Mouse (Mus musculus) midbrain, embryonic 13.5 days (tissue): ENCODE results near the gene Dnm1. TPM values are rescaled to one million over a fixed set of nuclear protein-coding genes. Genes with fewer than 3 reads are reported as not detected.

Experiments
- ATAC-seq: fragments of 200-750 bp; cut with Nextera tagmentation; 2 replicates; pipeline ENCODE4 v1.8.0; 2017; ENCODE audit warnings: mild to moderate bottlenecking, moderate TSS enrichment, moderate library complexity
- H3K27ac ChIP-seq: fragments of 300-500 bp; sonication (generic); 2 replicates; pipeline ENCODE4 v1.5.1; 2015; ENCODE audit warnings: inconsistent platforms, mild to moderate bottlenecking, moderate library complexity
- H3K27me3 ChIP-seq: fragments of 300-500 bp; sonication (generic); 2 replicates; pipeline ENCODE4 v1.6.1; 2015; ENCODE audit warnings: mild to moderate bottlenecking, inconsistent platforms
- H3K36me3 ChIP-seq: fragments of 300-500 bp; sonication (generic); 2 replicates; pipeline ENCODE4 v1.6.1; 2015; ENCODE audit warnings: mild to moderate bottlenecking, inconsistent platforms
- H3K4me1 ChIP-seq: fragments of 300-500 bp; sonication (generic); replicated peaks from 2 replicates; pipeline ENCODE4 v1.6.1; 2015; ENCODE audit warnings: inconsistent platforms
- H3K4me2 ChIP-seq: fragments of 300-500 bp; sonication (generic); replicated peaks from 2 replicates; pipeline ENCODE4 v1.6.1; 2015; ENCODE audit warnings: moderate library complexity, mild to moderate bottlenecking, inconsistent platforms
- H3K4me3 ChIP-seq: fragments of 300-500 bp; sonication (generic); replicated peaks from 2 replicates; pipeline ENCODE4 v1.5.1; 2015; ENCODE audit warnings: mild to moderate bottlenecking, inconsistent platforms
- H3K9ac ChIP-seq: fragments of 300-500 bp; sonication (generic); replicated peaks from 2 replicates; pipeline ENCODE4 v1.6.1; 2015; ENCODE audit warnings: mild to moderate bottlenecking, inconsistent platforms
- H3K9me3 ChIP-seq: fragments of 300-500 bp; sonication (generic); 2 replicates; pipeline ENCODE4 v1.6.1; 2016; ENCODE audit warnings: mild to moderate bottlenecking, inconsistent platforms
- WGBS: fragments of 180-500 bp; shearing (Covaris S2); methylation state at CpG from one replicate; pipeline ENCODE4 v1.1.7; 2015; 5-methylcytosine and 5-hydroxymethylcytosine counted together
- polyA plus RNA-seq: library from polyadenylated mRNA; unstranded; fragments of >200 nt; fragmentation: Nextera tagmentation; extraction: Ambion mirVana; gene quantifications from 2 replicates; pipeline ENCODE4 v1.2.1, GENCODE M21; 2015

Gene Dnm1
- polyA plus RNA-seq, 1 experiment from 2014 or later: 41.2 TPM

- H3K4me2 ChIP-seq: no peak overlapping the region
- no peak overlapping the region for H3K27ac ChIP-seq
- 0 out of 2 replicates have a peak overlapping the region, but pooled peaks have one; percentile 28 for H3K9ac ChIP-seq
- H3K4me1 ChIP-seq: no peaks in the 10 kb centered on the region
- no peak for ATAC-seq
- 38% methylated on average over 13 of the region's 13 CpGs for WGBS
- H3K36me3 ChIP-seq: peaks cover 22% of the 10 kb centered on the region
- H3K4me3 ChIP-seq: no peak overlapping the region
- H3K9me3 ChIP-seq: no peaks in the 10 kb centered on the region
- no peaks in the 10 kb centered on the region for H3K27me3 ChIP-seq
Measured at GRCm38 (mm10) chr2:32328911-32329460, 24.2 kb downstream of the Dnm1 start.

- H3K9me3 ChIP-seq: no peaks in the 10 kb centered on the region
- H3K4me1 ChIP-seq: peaks cover 15% of the 10 kb centered on the region
- no peak for ATAC-seq
- H3K27me3 ChIP-seq: no peaks in the 10 kb centered on the region
- no peak overlapping the region for H3K4me3 ChIP-seq
- H3K9ac ChIP-seq: no peak overlapping the region
- WGBS: 84% methylated on average over 4 of the region's 4 CpGs
- H3K36me3 ChIP-seq: peaks cover 6% of the 10 kb centered on the region
- H3K27ac ChIP-seq: no peak overlapping the region
- H3K4me2 ChIP-seq: no peak overlapping the region
Measured at GRCm38 (mm10) chr2:32327200-32327599, 25.9 kb downstream of the Dnm1 start.

GRCm38 (mm10) chr2:32325342-32325741 is 27.8 kb downstream of the Dnm1 start:
- Histone ChIP-seq H3K4me1 (peaks cover 22% of the 10 kb centered on the region), H3K27me3 (no peaks in the 10 kb centered on the region), H3K4me2 (no peak overlapping the region), H3K36me3 (peaks cover 5% of the 10 kb centered on the region; the same call in 1 of the 2 replicates), H3K4me3 (no peak overlapping the region), H3K9me3 (no peaks in the 10 kb centered on the region), H3K9ac (no peak overlapping the region), H3K27ac (no peak overlapping the region)
- WGBS: 83% methylated on average over 7 of the region's 7 CpGs
- ATAC-seq: no peak

GRCm38 (mm10) chr2:32324322-32324721 is 28.8 kb downstream of the Dnm1 start:
- no peak overlapping the region for H3K27ac ChIP-seq

GRCm38 (mm10) chr2:32322754-32323741 is 30.1 kb downstream of the Dnm1 start:
- Histone ChIP-seq H3K27ac (peak overlapping the region; percentile 93), H3K9me3 (no peaks in the 10 kb centered on the region), H3K9ac (no peak overlapping the region; the same call in 1 of the 2 replicates), H3K27me3 (peaks cover 6% of the 10 kb centered on the region; the same call in 1 of the 2 replicates), H3K36me3 (peaks cover 12% of the 10 kb centered on the region), H3K4me3 (no peak overlapping the region), H3K4me1 (peaks cover 37% of the 10 kb centered on the region), H3K4me2 (peak overlapping the region; percentile 40)
- peak; percentile 79 for ATAC-seq
- 41% methylated on average over 7 of the region's 7 CpGs for WGBS

More at GRCm38 (mm10) chr2:32324322-32324721, 28.8 kb downstream of the Dnm1 start:
- H3K4me2 ChIP-seq: no peak overlapping the region
- H3K9ac ChIP-seq: no peak overlapping the region
- H3K9me3 ChIP-seq: no peaks in the 10 kb centered on the region
- H3K36me3 ChIP-seq: peaks cover 12% of the 10 kb centered on the region
- WGBS: 59% methylated on average over 4 of the region's 4 CpGs
- peaks cover 26% of the 10 kb centered on the region for H3K4me1 ChIP-seq
- ATAC-seq: no peak
- H3K27me3 ChIP-seq: no peaks in the 10 kb centered on the region; the same call in 1 of the 2 replicates
- H3K4me3 ChIP-seq: no peak overlapping the region

GRCm38 (mm10) chr2:32321591-32322298 is 31.4 kb downstream of the Dnm1 start:
- no peak overlapping the region for H3K9ac ChIP-seq
- H3K4me2 ChIP-seq: no peak overlapping the region
- H3K9me3 ChIP-seq: no peaks in the 10 kb centered on the region

GRCm38 (mm10) chr2:32320721-32321120 is 32.4 kb downstream of the Dnm1 start:
- 72% methylated on average over 11 of the region's 11 CpGs for WGBS
- no peaks in the 10 kb centered on the region for H3K9me3 ChIP-seq
- H3K4me1 ChIP-seq: peaks cover 49% of the 10 kb centered on the region
- peaks cover 9% of the 10 kb centered on the region for H3K27me3 ChIP-seq
- no peak overlapping the region for H3K4me2 ChIP-seq
- H3K9ac ChIP-seq: no peak overlapping the region
- H3K27ac ChIP-seq: no peak overlapping the region
- H3K4me3 ChIP-seq: no peak overlapping the region
- no peak for ATAC-seq
- H3K36me3 ChIP-seq: peaks cover 11% of the 10 kb centered on the region

More at GRCm38 (mm10) chr2:32321591-32322298, 31.4 kb downstream of the Dnm1 start:
- Histone ChIP-seq H3K27ac (peak overlapping the region; percentile 93), H3K4me1 (peaks cover 48% of the 10 kb centered on the region), H3K27me3 (peaks cover 6% of the 10 kb centered on the region; the same call in 1 of the 2 replicates), H3K4me3 (no peak overlapping the region), H3K36me3 (peaks cover 10% of the 10 kb centered on the region)
- WGBS: 81% methylated on average over 9 of the region's 9 CpGs
- no peak for ATAC-seq

GRCm38 (mm10) chr2:32319586-32320580 is 33.3 kb downstream of the Dnm1 start:
- H3K9me3 ChIP-seq: no peaks in the 10 kb centered on the region
- ATAC-seq: no peak
- no peak overlapping the region for H3K4me2 ChIP-seq
- no peak overlapping the region for H3K4me3 ChIP-seq
- H3K27ac ChIP-seq: no peak overlapping the region; the same call in 1 of the 2 replicates
- peaks cover 18% of the 10 kb centered on the region for H3K36me3 ChIP-seq
- no peak overlapping the region for H3K9ac ChIP-seq
- H3K4me1 ChIP-seq: peaks cover 51% of the 10 kb centered on the region
- WGBS: 61% methylated on average over 9 of the region's 9 CpGs
- H3K27me3 ChIP-seq: peaks cover 15% of the 10 kb centered on the region

GRCm38 (mm10) chr2:32318709-32319585 is 34.2 kb downstream of the Dnm1 start:
- Histone ChIP-seq H3K36me3 (peaks cover 23% of the 10 kb centered on the region), H3K4me3 (no peak overlapping the region), H3K27ac (no peak overlapping the region), H3K4me2 (peak overlapping the region; percentile 38; the same call in 1 of the 2 replicates), H3K27me3 (peaks cover 19% of the 10 kb centered on the region), H3K4me1 (peaks cover 51% of the 10 kb centered on the region), H3K9me3 (no peaks in the 10 kb centered on the region), H3K9ac (peak overlapping the region; percentile 26; the same call in 1 of the 2 replicates)
- no peak for ATAC-seq
- 80% methylated on average over 14 of the region's 14 CpGs for WGBS

GRCm38 (mm10) chr2:32317791-32318417 is 35.2 kb downstream of the Dnm1 start:
- peaks cover 26% of the 10 kb centered on the region for H3K27me3 ChIP-seq
- H3K9me3 ChIP-seq: no peaks in the 10 kb centered on the region
- H3K36me3 ChIP-seq: peaks cover 30% of the 10 kb centered on the region
- no peak overlapping the region for H3K4me3 ChIP-seq
- peaks cover 44% of the 10 kb centered on the region for H3K4me1 ChIP-seq
- 13% methylated on average over 17 of the region's 19 CpGs for WGBS
- peak overlapping the region; percentile 38 for H3K4me2 ChIP-seq
- ATAC-seq: peak; percentile 25
- no peak overlapping the region for H3K27ac ChIP-seq
- H3K9ac ChIP-seq: peak overlapping the region; percentile 26; the same call in 1 of the 2 replicates
